Mouse (Mus musculus) cerebral cortex, adult 2 months (tissue): ENCODE results near the gene Yif1a.

Experiments used
- WGBS: fragments of 180-500 bp; shearing (Covaris S2); methylation state at CpG from one replicate; pipeline ENCODE4 v1.1.7; 2018; 5-methylcytosine and 5-hydroxymethylcytosine counted together

Gene Yif1a

GRCm38 (mm10) chr19:5118384-5118698 is 30.0 kb downstream of the Yif1a start, which contains the start of gene Klc2:
Gene Klc2 (minus strand): TSS chr19:5118560.
- WGBS = 2% methylated on average over 18 of the region's 18 CpGs

- 82% methylated on average over 10 of the region's 10 CpGs for WGBS
Observed at GRCm38 (mm10) chr19:5122492-5122891, 34.2 kb downstream of the Yif1a start.

GRCm38 (mm10) chr19:5123241-5123640 is 34.9 kb downstream of the Yif1a start:
- WGBS = 78% methylated on average over 3 of the region's 3 CpGs

- 58% methylated on average over 7 of the region's 7 CpGs for WGBS
Observed at GRCm38 (mm10) chr19:5124055-5124614, 35.8 kb downstream of the Yif1a start.

GRCm38 (mm10) chr19:5129770-5130169 is 41.4 kb downstream of the Yif1a start:
- 39% methylated on average over 1 of the region's 1 CpGs for WGBS

- WGBS = 72% methylated on average over 4 of the region's 4 CpGs
Observed at GRCm38 (mm10) chr19:5131237-5131636, 42.9 kb downstream of the Yif1a start.

GRCm38 (mm10) chr19:5139640-5140039 is 51.3 kb downstream of the Yif1a start:
- 2% methylated on average over 2 of the region's 2 CpGs for WGBS
